Mouse (Mus musculus) hindbrain, embryonic 14.5 days (tissue): ENCODE results near the gene 2900026A02Rik. TPM values are rescaled to one million over a fixed set of nuclear protein-coding genes. Genes with fewer than 3 reads are reported as not detected.
A peak's percentile ranks its signal among the peaks of the same experiment; 100 is the strongest.

Experiments used
- ATAC-seq: fragments of 200-750 bp; cut with Nextera tagmentation; 2 replicates; pipeline ENCODE4 v1.8.0; 2017; ENCODE audit warnings: moderate number of reproducible peaks, mild to moderate bottlenecking, moderate TSS enrichment, moderate library complexity; ENCODE audit not compliant: low FRiP score
- DNase-seq: peaks from one replicate; pipeline ENCODE4 v3.0.0-alpha.2; 2015; ENCODE audit warnings: low spot score
- H3K27ac ChIP-seq: fragments of 300-500 bp; sonication (generic); 2 replicates; pipeline ENCODE4 v1.5.1; 2014; ENCODE audit warnings: mild to moderate bottlenecking, moderate library complexity
- H3K27me3 ChIP-seq: fragments of 300-500 bp; sonication (generic); 2 replicates; pipeline ENCODE4 v1.6.1; 2014; ENCODE audit warnings: mild to moderate bottlenecking, low read length, mixed read lengths; ENCODE audit not compliant: control insufficient read depth, insufficient read depth
- H3K36me3 ChIP-seq: fragments of 300-500 bp; sonication (generic); replicated peaks from 2 replicates; pipeline ENCODE4 v1.6.1; 2014; ENCODE audit not compliant: control insufficient read depth, insufficient read depth
- H3K4me1 ChIP-seq: fragments of 300-500 bp; sonication (generic); replicated peaks from 2 replicates; pipeline ENCODE4 v1.6.1; 2014; ENCODE audit warnings: antibody characterized with exemption, low read length, mixed read lengths; ENCODE audit not compliant: control insufficient read depth, insufficient read depth
- H3K4me2 ChIP-seq: fragments of 300-500 bp; sonication (generic); replicated peaks from 2 replicates; pipeline ENCODE4 v1.6.1; 2014; ENCODE audit warnings: mild to moderate bottlenecking, moderate library complexity
- H3K4me3 ChIP-seq: fragments of 300-500 bp; sonication (generic); replicated peaks from 2 replicates; pipeline ENCODE4 v1.5.1; 2014; ENCODE audit warnings: mild to moderate bottlenecking, low read length
- H3K9ac ChIP-seq: fragments of 300-500 bp; sonication (generic); 2 replicates; pipeline ENCODE4 v1.6.1; 2014
- H3K9me3 ChIP-seq: fragments of 300-500 bp; sonication (generic); 2 replicates; pipeline ENCODE4 v1.6.1; 2016; ENCODE audit warnings: low read length; ENCODE audit not compliant: control insufficient read depth
- WGBS: fragments of 180-500 bp; shearing (Covaris S2); extraction: QIAGEN DNeasy Blood & Tissue Kit; methylation state at CpG from one replicate; pipeline ENCODE4 v1.1.7; 2014; 5-methylcytosine and 5-hydroxymethylcytosine counted together
- polyA plus RNA-seq: library from polyadenylated mRNA; unstranded; fragments of >200 nt; fragmentation: Nextera tagmentation; extraction: Ambion mirVana; gene quantifications from 2 replicates; pipeline ENCODE4 v1.2.1, GENCODE M21; 2014

The 2900026A02Rik gene
- 2.5 and 2.6 TPM in 2 replicates for polyA plus RNA-seq

DNA sequence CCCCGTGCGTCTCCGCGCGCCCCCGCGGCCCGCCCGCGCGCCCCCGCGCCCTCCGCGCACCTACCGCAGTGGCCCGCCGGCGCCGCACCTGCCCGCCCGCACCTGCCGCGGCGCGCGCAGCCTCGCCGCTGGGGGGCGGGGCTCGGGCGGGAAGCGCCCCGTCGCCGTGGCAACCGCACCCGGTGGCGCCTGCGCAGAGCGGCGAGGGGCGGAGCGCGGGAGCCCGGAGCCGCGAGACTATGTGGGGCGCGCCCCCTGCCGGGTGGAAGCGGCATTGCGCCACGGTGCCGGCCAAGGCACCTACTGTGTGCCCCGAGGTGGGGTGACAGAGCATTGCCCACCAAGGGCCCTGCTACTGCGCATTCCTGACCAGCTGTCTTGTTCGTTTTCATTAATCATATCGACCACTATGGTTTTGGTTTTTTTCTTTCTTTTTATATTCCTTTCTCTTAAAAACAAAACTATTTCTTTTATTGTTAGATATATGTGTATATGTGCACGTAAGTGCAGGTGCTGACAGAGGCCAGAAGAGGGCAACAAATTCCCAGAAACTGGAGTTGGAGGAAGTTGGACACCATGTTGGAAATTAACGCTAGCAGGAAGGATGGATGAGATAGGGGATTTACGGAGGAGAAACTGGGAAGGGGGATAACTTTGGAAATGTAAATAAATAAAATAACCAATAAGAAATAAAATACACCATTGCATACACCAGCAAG lies at the start of gene 2900026A02Rik:
Gene 2900026A02Rik (minus strand): TSS at position 90 of the 719 bp plus-strand sequence.
- DNase-seq, result peak; percentile 81
- peak within 1 kb of the TSS; percentile 58 for H3K4me3 ChIP-seq
- WGBS, result 9% methylated on average over 45 of the region's 62 CpGs
- H3K36me3 ChIP-seq, result no peaks in the 10 kb centered on the region
- no peaks in the 10 kb centered on the region for H3K27me3 ChIP-seq
- H3K9ac ChIP-seq, result peak within 1 kb of the TSS; percentile 44
- H3K27ac ChIP-seq, result no peak within 1 kb of the TSS
- peaks cover 10% of the 10 kb centered on the region; the same call in 1 of the 2 replicates for H3K4me1 ChIP-seq
- peak within 1 kb of the TSS; percentile 69 for H3K4me2 ChIP-seq
- ATAC-seq, result peak; percentile 33; the same call in 1 of the 2 replicates
- H3K9me3 ChIP-seq, result no peaks in the 10 kb centered on the region

DNA sequence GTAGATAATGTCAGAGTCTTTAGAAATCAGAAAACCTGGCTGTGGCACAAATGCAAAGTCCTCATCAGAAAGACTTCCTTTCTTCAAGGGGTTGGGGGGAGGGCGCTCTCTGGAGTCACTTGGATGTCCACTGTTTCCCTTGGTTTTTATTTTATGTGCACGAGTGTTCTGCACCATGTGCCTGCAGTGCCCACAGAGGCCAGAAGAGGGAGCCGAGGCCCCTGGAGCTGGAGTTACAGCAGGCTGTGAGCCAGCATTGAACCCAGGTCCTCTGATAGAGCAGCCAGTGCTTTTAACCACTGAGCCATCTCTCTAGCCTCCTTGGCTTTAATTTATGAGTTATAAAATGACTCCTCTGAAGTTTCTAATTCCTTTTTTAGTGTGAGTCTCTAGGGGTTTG lies 49.0 kb upstream of the 2900026A02Rik start:
- no peak overlapping the region for H3K4me2 ChIP-seq
- 81% methylated on average over 3 of the region's 3 CpGs for WGBS
- no peak for DNase-seq
- no peaks in the 10 kb centered on the region for H3K27me3 ChIP-seq
- no peaks in the 10 kb centered on the region for H3K4me1 ChIP-seq
- H3K4me3 ChIP-seq, result no peak overlapping the region
- peak overlapping the region; percentile 14; the same call in 1 of the 2 replicates for H3K27ac ChIP-seq
- peaks cover 64% of the 10 kb centered on the region for H3K36me3 ChIP-seq
- H3K9me3 ChIP-seq, result no peaks in the 10 kb centered on the region
- no peak for ATAC-seq
- no peak overlapping the region for H3K9ac ChIP-seq

DNA sequence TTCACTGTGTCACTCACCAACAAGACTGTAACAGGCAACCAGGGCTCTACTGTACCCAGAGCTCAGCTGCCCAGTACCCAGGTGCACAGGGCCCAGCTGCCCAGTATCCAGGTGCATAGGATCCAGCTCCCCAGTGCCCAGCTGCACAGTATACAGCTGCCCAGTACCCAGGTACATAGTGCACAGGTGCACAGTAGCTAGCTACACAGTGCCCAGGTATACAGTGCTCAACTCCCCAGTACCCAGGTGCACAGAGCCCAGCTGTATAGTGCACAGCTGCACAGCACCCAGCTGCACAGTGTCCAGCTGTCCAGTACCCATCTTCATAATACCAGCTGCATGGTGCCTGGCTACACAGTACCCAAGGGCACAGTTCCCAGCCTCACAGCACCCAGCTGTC lies 47.2 kb upstream of the 2900026A02Rik start:
- H3K27ac ChIP-seq, result no peak overlapping the region
- H3K27me3 ChIP-seq, result no peaks in the 10 kb centered on the region
- no peak overlapping the region for H3K4me3 ChIP-seq
- H3K4me1 ChIP-seq, result no peaks in the 10 kb centered on the region
- H3K4me2 ChIP-seq, result no peak overlapping the region
- H3K36me3 ChIP-seq, result peaks cover 61% of the 10 kb centered on the region
- ATAC-seq (peak; percentile 62; the same call in 1 of the 2 replicates), DNase-seq (no peak)
- no peaks in the 10 kb centered on the region for H3K9me3 ChIP-seq
- H3K9ac ChIP-seq, result no peak overlapping the region

DNA sequence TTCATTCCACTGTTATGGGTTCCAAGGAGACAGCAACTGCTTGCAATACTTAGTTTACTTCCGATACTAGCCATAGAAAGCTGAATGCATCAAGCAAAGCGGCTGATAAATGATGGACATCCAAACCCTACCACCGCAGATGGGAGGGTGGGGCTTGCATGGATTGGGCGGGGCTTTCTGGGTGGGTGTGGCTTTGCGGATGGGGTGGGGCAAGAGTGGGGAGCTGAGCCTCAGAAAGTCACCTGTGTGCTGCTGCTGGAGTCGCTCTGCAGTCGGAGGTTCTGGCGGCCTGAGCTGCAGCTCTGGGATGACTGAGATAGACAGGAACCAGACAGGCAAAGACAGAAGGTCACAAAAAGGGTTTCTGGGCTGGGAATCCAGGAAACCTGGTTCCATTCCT lies 44.6 kb upstream of the 2900026A02Rik start:
- no peaks in the 10 kb centered on the region for H3K4me1 ChIP-seq
- no peak for DNase-seq
- WGBS, result 83% methylated on average over 8 of the region's 8 CpGs
- H3K36me3 ChIP-seq, result peaks cover 58% of the 10 kb centered on the region
- no peak overlapping the region for H3K9ac ChIP-seq
- no peaks in the 10 kb centered on the region for H3K9me3 ChIP-seq
- no peak overlapping the region for H3K27ac ChIP-seq
- no peaks in the 10 kb centered on the region for H3K27me3 ChIP-seq
- H3K4me2 ChIP-seq, result no peak overlapping the region
- no peak for ATAC-seq
- no peak overlapping the region for H3K4me3 ChIP-seq

DNA sequence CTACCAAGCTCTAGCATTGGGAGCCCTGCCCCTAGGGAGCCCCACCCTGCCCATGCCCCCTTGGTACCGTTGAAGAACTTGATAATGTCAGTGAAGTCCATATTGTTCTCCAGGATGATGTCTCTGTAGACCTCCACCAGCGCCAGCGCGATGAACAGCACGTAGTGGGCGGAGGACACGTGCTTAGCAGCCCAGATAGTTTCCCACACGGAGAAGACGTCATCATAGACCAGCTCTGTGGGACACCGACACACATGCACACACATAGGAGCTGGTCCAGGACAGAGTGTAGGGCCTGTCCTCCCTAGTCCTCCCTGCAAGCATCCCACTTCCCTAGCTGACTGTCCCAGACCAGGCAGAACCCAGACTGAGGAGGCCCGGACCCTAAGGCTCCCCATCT lies 29.8 kb upstream of the 2900026A02Rik start:
- H3K4me3 ChIP-seq, result no peak overlapping the region
- DNase-seq (no peak), ATAC-seq (no peak)
- H3K4me1 ChIP-seq, result no peaks in the 10 kb centered on the region
- H3K36me3 ChIP-seq, result peaks cover 63% of the 10 kb centered on the region
- no peak overlapping the region for H3K9ac ChIP-seq
- H3K9me3 ChIP-seq, result no peaks in the 10 kb centered on the region
- 93% methylated on average over 11 of the region's 11 CpGs for WGBS
- H3K27ac ChIP-seq, result no peak overlapping the region
- no peak overlapping the region for H3K4me2 ChIP-seq
- H3K27me3 ChIP-seq, result no peaks in the 10 kb centered on the region

DNA sequence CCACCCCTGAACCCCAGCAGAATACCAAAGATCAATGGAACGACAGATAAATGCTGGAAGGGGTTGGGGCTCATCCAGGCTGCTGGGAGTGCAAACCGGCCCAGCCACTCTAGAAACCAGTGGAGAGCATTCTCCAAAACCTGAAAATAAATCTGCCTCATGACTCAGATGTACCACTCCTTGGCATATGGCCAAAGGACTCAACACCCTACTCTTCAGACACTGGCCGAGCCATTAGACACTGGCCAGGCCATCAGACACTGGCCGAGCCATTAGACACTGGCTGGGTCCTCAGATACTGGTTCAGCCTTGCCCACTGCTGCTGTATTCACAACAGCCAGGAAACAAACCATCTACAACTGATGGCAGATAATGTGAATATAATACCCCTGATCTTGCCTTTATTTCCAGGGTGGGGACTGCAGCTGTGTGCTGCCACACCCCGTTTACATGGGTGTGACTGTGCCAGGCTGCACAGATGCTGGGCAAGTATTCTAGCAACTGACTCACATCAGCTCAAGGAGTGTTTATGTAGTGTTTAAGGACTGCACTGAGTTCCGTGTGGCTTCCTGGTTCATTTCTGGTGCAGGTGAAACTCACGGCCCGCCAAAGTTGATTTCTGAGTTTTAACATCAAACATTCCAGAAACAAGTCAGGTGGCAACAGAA lies 28.4 kb upstream of the 2900026A02Rik start:
- H3K27ac ChIP-seq, result no peak overlapping the region
- no peak overlapping the region for H3K4me3 ChIP-seq
- H3K36me3 ChIP-seq, result peaks cover 63% of the 10 kb centered on the region
- H3K27me3 ChIP-seq, result no peaks in the 10 kb centered on the region
- no peak overlapping the region for H3K9ac ChIP-seq
- ATAC-seq (no peak), DNase-seq (no peak)
- H3K9me3 ChIP-seq, result no peaks in the 10 kb centered on the region
- H3K4me2 ChIP-seq, result no peak overlapping the region
- no peaks in the 10 kb centered on the region for H3K4me1 ChIP-seq
- WGBS, result 91% methylated on average over 8 of the region's 8 CpGs

DNA sequence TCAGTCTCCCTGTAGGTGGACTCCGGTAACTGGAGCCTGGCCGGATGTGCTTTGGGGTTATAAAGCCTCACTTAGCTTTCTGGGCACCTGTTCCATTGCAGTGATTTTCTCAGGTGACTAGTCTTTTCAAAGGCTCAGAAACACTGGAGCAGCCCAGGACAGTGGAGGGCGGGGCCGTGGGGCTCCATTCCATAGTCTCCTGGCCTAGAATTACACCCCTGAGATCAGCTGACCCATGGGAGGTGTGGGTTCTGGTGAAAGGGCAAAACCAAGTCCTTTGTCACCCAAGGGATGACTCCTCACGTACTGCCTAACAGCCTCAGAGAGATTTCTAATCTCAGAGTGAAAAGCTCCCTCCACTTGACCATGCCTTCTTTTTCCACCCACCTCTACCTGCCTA lies 9.2 kb upstream of the 2900026A02Rik start:
- ATAC-seq (no peak), DNase-seq (no peak)
- no peak overlapping the region for H3K27ac ChIP-seq
- H3K27me3 ChIP-seq, result no peaks in the 10 kb centered on the region
- H3K4me3 ChIP-seq, result no peak overlapping the region
- H3K9me3 ChIP-seq, result no peaks in the 10 kb centered on the region
- no peak overlapping the region for H3K4me2 ChIP-seq
- H3K36me3 ChIP-seq, result no peaks in the 10 kb centered on the region
- peaks cover 11% of the 10 kb centered on the region; the same call in 1 of the 2 replicates for H3K4me1 ChIP-seq
- no peak overlapping the region for H3K9ac ChIP-seq
- WGBS, result 82% methylated on average over 5 of the region's 5 CpGs

DNA sequence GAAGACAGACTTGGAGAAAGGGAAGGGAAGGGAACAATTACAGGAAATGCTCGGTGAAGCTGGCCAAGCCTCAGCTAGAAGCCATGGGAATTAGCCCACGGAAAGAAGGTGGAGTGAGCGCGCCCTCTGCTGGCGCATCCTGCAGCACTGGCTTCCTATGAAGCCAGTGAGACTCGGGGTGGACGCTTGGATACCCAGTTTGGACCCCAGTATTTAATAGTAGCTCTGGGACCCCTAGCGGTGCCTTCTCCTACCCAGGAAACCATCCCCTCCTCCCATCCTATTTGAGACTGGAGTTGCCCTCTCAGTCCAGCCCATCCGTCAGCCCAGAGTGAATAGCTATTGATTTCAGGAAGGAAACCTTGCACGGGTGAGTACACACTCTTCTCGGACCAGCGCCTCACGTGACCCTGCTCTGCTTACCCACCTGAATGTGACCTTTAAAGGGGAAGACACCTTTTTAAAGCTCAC lies 5.6 kb upstream of the 2900026A02Rik start, which contains the start of gene Tmem211:
Gene Tmem211 (plus strand): TSS at position 278 of the 471 bp plus-strand sequence.
- H3K4me2 ChIP-seq, result peak within 1 kb of the TSS; percentile 53
- under 1% methylated on average over 13 of the region's 13 CpGs for WGBS
- no peaks in the 10 kb centered on the region for H3K27me3 ChIP-seq
- ATAC-seq, result peak; percentile 80
- H3K36me3 ChIP-seq, result no peaks in the 10 kb centered on the region
- H3K27ac ChIP-seq, result peak within 1 kb of the TSS; percentile 51
- H3K4me1 ChIP-seq, result peaks cover 11% of the 10 kb centered on the region; the same call in 1 of the 2 replicates
- peak within 1 kb of the TSS; percentile 52 for H3K9ac ChIP-seq
- peak; percentile 93 for DNase-seq
- peak within 1 kb of the TSS; percentile 15; the same call in 1 of the 2 replicates for H3K4me3 ChIP-seq
- no peaks in the 10 kb centered on the region for H3K9me3 ChIP-seq

DNA sequence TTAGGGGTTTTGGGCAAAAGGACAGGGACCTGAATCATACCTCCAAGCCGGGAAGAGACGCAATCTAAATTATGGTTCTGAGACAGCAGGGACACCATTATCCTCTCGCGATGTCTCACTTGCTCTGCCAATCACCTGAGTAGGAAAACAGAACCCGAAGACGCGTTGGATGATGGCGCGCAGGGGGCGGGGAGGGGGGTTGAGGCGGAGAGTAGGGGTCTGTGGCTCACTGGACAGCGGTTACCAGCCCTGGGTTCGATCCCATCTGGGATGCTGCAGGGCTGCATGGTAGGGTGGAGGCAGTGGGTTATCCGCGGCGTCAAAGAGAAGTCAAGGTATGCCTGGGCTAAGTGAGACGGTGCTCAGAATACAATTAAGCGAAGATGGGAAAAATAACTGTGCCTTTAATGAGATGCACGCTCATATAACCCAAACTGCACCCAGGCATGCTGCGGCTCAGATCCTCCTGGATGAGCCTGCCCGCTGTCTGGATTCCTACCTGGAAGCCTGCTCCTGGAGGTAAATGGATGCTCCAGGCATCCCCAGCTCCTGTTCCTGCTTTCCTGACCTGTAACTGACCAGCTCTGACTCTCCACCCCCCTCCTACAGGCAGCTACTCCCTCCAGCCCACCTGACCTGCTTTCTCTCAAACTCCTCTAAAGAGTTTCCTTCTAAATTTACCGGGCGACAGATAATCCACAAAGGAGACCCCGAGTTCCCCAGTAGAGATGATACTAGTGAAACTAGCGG lies 4.8 kb upstream of the 2900026A02Rik start:
- ATAC-seq (no peak), DNase-seq (no peak)
- Histone ChIP-seq H3K4me3 (peak overlapping the region; percentile 15; the same call in 1 of the 2 replicates), H3K9me3 (no peaks in the 10 kb centered on the region), H3K4me2 (peak overlapping the region; percentile 53), H3K36me3 (no peaks in the 10 kb centered on the region), H3K4me1 (peaks cover 11% of the 10 kb centered on the region; the same call in 1 of the 2 replicates), H3K27me3 (no peaks in the 10 kb centered on the region), H3K27ac (peak overlapping the region; percentile 51), H3K9ac (peak overlapping the region; percentile 52)
- WGBS, result 12% methylated on average over 25 of the region's 25 CpGs
